8 mouse cellular contexts compared by ENCODE assay signal in genomic region chr3:136670110-136670359, GRCm38 (mm10). TPM values are rescaled to one million over a fixed set of nuclear protein-coding genes. Genes with fewer than 3 reads are reported as not detected.
A peak's percentile ranks its signal among the peaks of the same experiment; 100 is the strongest.
DNase-seq lines count a peak whose midpoint lies in the region; ATAC-seq and TF ChIP-seq lines count a peak whose summit lies in the region.

Ppp3ca (plus strand) TSS chr3:136670124.

- H3K27me3 ChIP-seq in lung, embryonic 14.5 days (ENCODE audit: insufficient read depth, low read length), result no peaks in the 10 kb centered on the region
- H3K27me3 ChIP-seq in embryonic facial prominence, embryonic 12.5 days, result no peaks in the 10 kb centered on the region
- no peaks in the 10 kb centered on the region for H3K27me3 ChIP-seq in heart, embryonic 14.5 days (ENCODE audit: control insufficient read depth, insufficient read depth, low read length)
- no peaks in the 10 kb centered on the region for H3K27me3 ChIP-seq in neural tube, embryonic 13.5 days

- H3K4me3 ChIP-seq in lung, embryonic 14.5 days (ENCODE audit: low read depth, low read length), result peak within 1 kb of the TSS; percentile 90
- H3K4me3 ChIP-seq in embryonic facial prominence, embryonic 12.5 days, result peak within 1 kb of the TSS; percentile 71
- peak within 1 kb of the TSS; percentile 66 to 100 for H3K4me3 ChIP-seq in heart, embryonic 14.5 days (ENCODE audit: control insufficient read depth in 1 of 2, insufficient read depth in 1 of 2, low read depth in 1 of 2, low read length in 2 of 2)
- H3K4me3 ChIP-seq in neural tube, embryonic 13.5 days, result peak within 1 kb of the TSS; percentile 92

- H3K9me3 ChIP-seq in lung, embryonic 14.5 days (ENCODE audit: low read depth, low read length), result no peaks in the 10 kb centered on the region
- H3K9me3 ChIP-seq in embryonic facial prominence, embryonic 12.5 days, result no peaks in the 10 kb centered on the region
- H3K9me3 ChIP-seq in heart, embryonic 14.5 days (ENCODE audit: control insufficient read depth, low read length), result no peaks in the 10 kb centered on the region
- no peaks in the 10 kb centered on the region for H3K9me3 ChIP-seq in neural tube, embryonic 13.5 days

- H3K36me3 ChIP-seq in lung, embryonic 14.5 days (ENCODE audit: insufficient read depth), result no peaks in the 10 kb centered on the region
- H3K36me3 ChIP-seq in embryonic facial prominence, embryonic 12.5 days, result no peaks in the 10 kb centered on the region
- H3K36me3 ChIP-seq in heart, embryonic 14.5 days (ENCODE audit: control insufficient read depth, insufficient read depth, low read length), result no peaks in the 10 kb centered on the region
- no peaks in the 10 kb centered on the region for H3K36me3 ChIP-seq in neural tube, embryonic 13.5 days

- TF ChIP-seq CTCF in lung, embryonic 14.5 days (IDR thresholded peaks at IDR 0.05; ENCODE audit: low read depth), result no peak

- 0 out of 2 replicates have a peak, but pooled peaks cover 9% of the 10 kb centered on the region for H3K4me1 ChIP-seq in lung, embryonic 14.5 days (ENCODE audit: insufficient read depth)
- H3K4me1 ChIP-seq in embryonic facial prominence, embryonic 12.5 days, result no peaks in the 10 kb centered on the region
- peaks cover 2 to 32% of the 10 kb centered on the region in 2 experiments for H3K4me1 ChIP-seq in heart, embryonic 14.5 days (ENCODE audit: control insufficient read depth in 2 of 2, insufficient read depth in 2 of 2, low read length in 2 of 2)
- peaks cover 31% of the 10 kb centered on the region for H3K4me1 ChIP-seq in neural tube, embryonic 13.5 days (replicated peaks)

- H3K27ac ChIP-seq in lung, embryonic 14.5 days (ENCODE audit: low read depth), result peak within 1 kb of the TSS; percentile 91
- H3K27ac ChIP-seq in embryonic facial prominence, embryonic 12.5 days, result peak within 1 kb of the TSS; percentile 93
- H3K27ac ChIP-seq in heart, embryonic 14.5 days (replicated peaks in 1 of 2; ENCODE audit: control insufficient read depth in 1 of 2, insufficient read depth in 1 of 2, low read depth in 2 of 2, low read length in 2 of 2), result peak within 1 kb of the TSS; percentile 81 to 95
- H3K27ac ChIP-seq in neural tube, embryonic 13.5 days (replicated peaks), result peak within 1 kb of the TSS; percentile 99

- WGBS in lung, embryonic 14.5 days, result 0% methylated on average over 32 of the region's 43 CpGs
- WGBS in embryonic facial prominence, embryonic 12.5 days, result 0% methylated on average over 27 of the region's 43 CpGs
- WGBS in heart, embryonic 14.5 days, result 0% methylated on average over 24 of the region's 43 CpGs
- 0% methylated on average over 25 of the region's 43 CpGs for WGBS in neural tube, embryonic 13.5 days

- intact Hi-C loops in left cerebral cortex, postnatal 36 days (cut with DNase I), result loop anchor here (2.0 to 10.0 kb wide), 5 partner anchors 165 to 1083 kb away; no protein-coding TSS in a partner anchor

- no peak; the same call in 1 of the 2 replicates for ATAC-seq in lung, embryonic 14.5 days (ENCODE audit: insufficient read depth)
- ATAC-seq in embryonic facial prominence, embryonic 12.5 days (ENCODE audit: insufficient number of reproducible peaks, insufficient read depth, low FRiP score, low TSS enrichment), result peak; percentile 17; the same call in 1 of the 2 replicates
- no peak for ATAC-seq in heart, embryonic 14.5 days (ENCODE audit: insufficient number of reproducible peaks, insufficient read depth, low FRiP score, low read depth)
- no peak for ATAC-seq in neural tube, embryonic 13.5 days (ENCODE audit: low read depth)

- no peak for DNase-seq in lung, embryonic 14.5 days
- DNase-seq in lung, adult 18-20 months, result no peak
- no peak for DNase-seq in left cerebral cortex, postnatal 36 days (ENCODE audit: low spot score in 2 of 2)
- DNase-seq in frontal cortex, postnatal 14 days (ENCODE audit: low spot score in 2 of 2), result no peak
- DNase-seq in c-Kit-positive CD71-positive TER-119-positive erythroid progenitor cells, embryonic 14.5 days (ENCODE audit: low spot score), result no peak

- H3K4me2 ChIP-seq in lung, embryonic 14.5 days, result peak within 1 kb of the TSS; percentile 80
- peak within 1 kb of the TSS; percentile 59 for H3K4me2 ChIP-seq in embryonic facial prominence, embryonic 12.5 days (replicated peaks)
- peak within 1 kb of the TSS; percentile 86 for H3K4me2 ChIP-seq in heart, embryonic 14.5 days (ENCODE audit: low read length)
- peak within 1 kb of the TSS; percentile 68 for H3K4me2 ChIP-seq in neural tube, embryonic 13.5 days

- H3K9ac ChIP-seq in lung, embryonic 14.5 days, result peak within 1 kb of the TSS; percentile 81
- peak within 1 kb of the TSS; percentile 74 for H3K9ac ChIP-seq in embryonic facial prominence, embryonic 12.5 days
- H3K9ac ChIP-seq in heart, embryonic 14.5 days (ENCODE audit: low read length), result peak within 1 kb of the TSS; percentile 91
- peak within 1 kb of the TSS; percentile 95 for H3K9ac ChIP-seq in neural tube, embryonic 13.5 days

RNA-seq across cellular contexts. Expression of gene Ppp3ca, which starts in this region (rescaled TPM):
- 68.1 and 74.1 TPM in 2 replicates for polyA plus RNA-seq in lung, embryonic 14.5 days (2014; fragmentation: Nextera tagmentation; extraction: Ambion mirVana)
- polyA plus RNA-seq in embryonic facial prominence, embryonic 12.5 days (2016; fragmentation: Nextera tagmentation; extraction: Ambion mirVana), result 103 and 110 TPM in 2 replicates
- 61.0 and 67.2 TPM in 2 replicates for polyA plus RNA-seq in heart, embryonic 14.5 days (2014; fragmentation: Nextera tagmentation; extraction: Ambion mirVana)
- total RNA-seq in left cerebral cortex, postnatal 36 days (2021), result 100 to 1,000 TPM; 853 to 913 TPM
- polyA plus RNA-seq in neural tube, embryonic 13.5 days (2015; fragmentation: Nextera tagmentation; extraction: Ambion mirVana), result 142 and 160 TPM in 2 replicates
